Mouse (Mus musculus): ENCODE data around the gene Zpbp2. TPM values are rescaled to one million over a fixed set of nuclear protein-coding genes. Genes with fewer than 3 reads are reported as not detected.

Gene Zpbp2
- total RNA-seq, 2 experiments from 2014 or later, result not detected

DNA sequence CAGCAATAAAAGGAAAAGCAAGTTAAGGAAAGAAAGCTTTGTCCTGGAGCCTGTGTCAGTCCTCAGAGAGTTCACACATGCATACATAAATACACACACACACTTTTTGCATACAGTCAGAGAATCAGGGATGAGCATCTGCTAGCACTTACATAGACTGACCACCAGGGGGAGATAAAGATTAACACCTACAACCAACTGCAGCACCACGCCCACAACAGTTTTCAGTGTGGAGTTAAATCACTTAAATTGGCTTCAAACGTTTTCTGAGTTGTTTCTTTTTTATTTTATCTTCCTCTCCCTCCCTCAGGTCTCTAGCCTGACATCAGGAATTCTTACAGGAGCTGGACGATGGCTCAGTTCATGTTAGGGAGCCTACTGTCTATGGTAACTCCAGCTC, 55.9 kb downstream of the Zpbp2 start:
- peak; percentile 87 for TF ChIP-seq CTCF (conservative IDR thresholded peaks at IDR 0.05)
- Histone ChIP-seq H3K27ac (no peak overlapping the region), H3K4me3 (no peak overlapping the region)
- DNase-seq (ENCODE audit: low spot score in 2 of 2), result peak; percentile 35 to 52

Other genes starting within 250 kb of the Zpbp2 start
- gene Neurod2, start 221.4 kb upstream of the Zpbp2 start, total RNA-seq (2021), result 100 to 1,000 TPM; 163 to 165 TPM
- 10 to 100 TPM; 55.9 to 56.2 TPM for gene Ppp1r1b, start 202.7 kb upstream of the Zpbp2 start, total RNA-seq (2021)
- gene Stard3, start 192.7 kb upstream of the Zpbp2 start, total RNA-seq (2021), result 10 to 100 TPM; 32.9 to 35.5 TPM
- 1 to 10 TPM in 1 of 2 experiments, under 1 TPM in 1; 0.92 to 1.0 TPM for gene Tcap, start 167.3 kb upstream of the Zpbp2 start, total RNA-seq (2021)
- gene Pnmt, start 164.6 kb upstream of the Zpbp2 start, total RNA-seq (2021), result not detected
- 10 to 100 TPM in 1 of 2 experiments, 1 to 10 TPM in 1; 9.1 to 10.3 TPM for gene Pgap3, start 150.6 kb upstream of the Zpbp2 start, total RNA-seq (2021)
- gene Erbb2, start 138.6 kb upstream of the Zpbp2 start, total RNA-seq (2021), result 1 to 10 TPM; 1.9 to 2.8 TPM
- 10 to 100 TPM; 84.3 to 89.3 TPM for gene Mien1, start 112.1 kb upstream of the Zpbp2 start, total RNA-seq (2021)
- 1 to 10 TPM; 1.5 to 1.6 TPM for gene Grb7, start 104.7 kb upstream of the Zpbp2 start, total RNA-seq (2021)
- gene Ikzf3, start 5.1 kb upstream of the Zpbp2 start, total RNA-seq (2021), result under 1 TPM in 1 of 2 experiments, not detected in 1; 0.20 TPM
- gene Ormdl3, start 36.3 kb downstream of the Zpbp2 start, total RNA-seq (2021), result 10 to 100 TPM; 51.1 to 55.8 TPM
- not detected for gene Lrrc3c, start 47.2 kb downstream of the Zpbp2 start, total RNA-seq (2021)
- gene Gm12355, start 74.6 kb downstream of the Zpbp2 start, total RNA-seq (2021), result 10 to 100 TPM; 11.4 to 11.5 TPM
- not detected for gene Gsdma3, start 75.3 kb downstream of the Zpbp2 start, total RNA-seq (2021)
- not detected for gene Gsdma2, start 95.7 kb downstream of the Zpbp2 start, total RNA-seq (2021)
- gene Gsdma, start 113.3 kb downstream of the Zpbp2 start, total RNA-seq (2021), result not detected
- gene Psmd3, start 131.5 kb downstream of the Zpbp2 start, total RNA-seq (2021), result 100 to 1,000 TPM; 123 to 125 TPM
- gene Csf3, start 150.2 kb downstream of the Zpbp2 start, total RNA-seq (2021), result not detected
- gene Med24, start 178.3 kb downstream of the Zpbp2 start, total RNA-seq (2021), result 100 to 1,000 TPM; 146 to 148 TPM
- 1,000 to 10,000 TPM in 1 of 2 experiments, 100 to 1,000 TPM in 1; 996 to 1,082 TPM for gene Thra, start 189.5 kb downstream of the Zpbp2 start, total RNA-seq (2021)
- 10 to 100 TPM; 93.2 to 94.0 TPM for gene Nr1d1, start 224.2 kb downstream of the Zpbp2 start, total RNA-seq (2021)
- 100 to 1,000 TPM; 168 to 178 TPM for gene Msl1, start 244.4 kb downstream of the Zpbp2 start, total RNA-seq (2021)

All from layer of hippocampus, adult 2 months (tissue).